Comparison of ENCODE assay signal across 11 mouse cellular contexts in the genomic region with DNA sequence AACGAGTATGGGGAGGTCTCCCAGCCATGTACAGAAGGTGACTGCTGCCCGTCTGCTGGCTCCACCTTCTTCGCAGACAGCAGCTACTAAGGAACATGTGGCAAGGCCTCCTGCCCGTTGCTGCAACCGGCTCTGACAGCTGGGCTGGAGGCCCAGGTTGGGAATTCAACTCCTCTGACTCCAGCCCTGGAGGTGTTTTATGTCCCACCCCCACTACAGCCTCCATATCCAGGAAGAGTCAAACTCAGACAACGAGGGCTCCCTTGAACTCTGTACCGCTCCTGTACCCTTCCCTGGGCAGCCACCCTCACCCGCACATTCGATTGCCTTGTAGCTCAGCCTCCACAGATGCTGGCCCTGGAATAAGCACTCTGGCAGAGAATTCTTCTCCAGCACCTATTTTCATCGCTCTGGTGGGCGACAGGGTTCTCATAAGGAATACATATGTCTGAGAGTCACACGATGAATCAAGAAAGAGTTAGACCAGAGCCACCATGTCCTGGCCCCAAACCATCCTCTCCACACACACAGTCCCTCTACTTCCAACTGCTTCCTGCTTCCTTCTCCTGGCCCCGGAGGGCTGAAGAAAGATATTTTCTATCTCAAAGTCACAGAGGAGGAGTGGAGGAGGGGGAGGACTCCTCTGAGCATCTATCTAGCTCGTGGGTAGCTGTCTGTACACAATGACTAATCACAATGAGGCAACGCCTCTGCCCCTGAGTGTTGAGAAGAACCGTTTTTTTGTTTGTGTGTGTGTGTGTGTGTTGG. TPM values are rescaled to one million over a fixed set of nuclear protein-coding genes. Genes with fewer than 3 reads are reported as not detected.
DNase-seq lines count a peak whose midpoint lies in the region; ATAC-seq lines count a peak whose summit lies in the region.
"Had no signal": no experiment of that assay in that cellular context is flagged by ENCODE, and none has a peak within 500 bp of the region (broad histone marks: within the 10 kb centered on the region; RNA-seq: fewer than 3 reads in every experiment).

No protein-coding gene starts in this region.

- no peak for ATAC-seq in forebrain, embryonic 14.5 days
- peak; percentile 81 for ATAC-seq in megakaryocyte progenitor cell, adult 5-6 weeks (replicated peaks; ENCODE audit: poor library complexity)
- ATAC-seq in hindbrain, embryonic 16.5 days, result no peak

- no peak for DNase-seq in forebrain, embryonic 10.5 days (ENCODE audit: extremely low spot score, low spot score)
- DNase-seq in forebrain, embryonic 14.5 days (ENCODE audit: low spot score), result no peak
- peak; percentile 28 to 55 for DNase-seq in left cerebral cortex, adult 18-20 months (ENCODE audit: low spot score in 2 of 2)
- no peak for DNase-seq in left cerebral cortex, postnatal 10 days (ENCODE audit: extremely low spot score in 1 of 2, low spot score in 2 of 2)
- no peak for DNase-seq in thymus, postnatal 25 days

- H3K27ac ChIP-seq in forebrain, embryonic 10.5 days, result peak overlapping the region; percentile 51; the same call in 1 of the 2 replicates
- H3K27ac ChIP-seq in forebrain, embryonic 14.5 days (ENCODE audit: low read depth, low read length), result no peak overlapping the region
- no peak overlapping the region for H3K27ac ChIP-seq in hindbrain, embryonic 16.5 days (ENCODE audit: low read depth, low read length)

- H3K9me3 ChIP-seq in forebrain, embryonic 10.5 days, result no peaks in the 10 kb centered on the region
- H3K9me3 ChIP-seq in forebrain, embryonic 14.5 days (replicated peaks; ENCODE audit: control insufficient read depth, low read length), result no peaks in the 10 kb centered on the region
- peaks cover 5% of the 10 kb centered on the region; the same call in 1 of the 2 replicates for H3K9me3 ChIP-seq in erythroblast, embryonic 14.5 days (ENCODE audit: control insufficient read depth, low read length)
- no peaks in the 10 kb centered on the region for H3K9me3 ChIP-seq in hindbrain, embryonic 16.5 days (ENCODE audit: control insufficient read depth, low read length)

- no peak overlapping the region for H3K9ac ChIP-seq in forebrain, embryonic 14.5 days (ENCODE audit: low read length)
- no peak overlapping the region for H3K9ac ChIP-seq in hindbrain, embryonic 16.5 days (ENCODE audit: low read depth, low read length)

- H3K4me1 ChIP-seq in forebrain, embryonic 10.5 days, result peaks cover 18% of the 10 kb centered on the region
- 0 out of 2 replicates have a peak, but pooled peaks cover 2% of the 10 kb centered on the region for H3K4me1 ChIP-seq in forebrain, embryonic 14.5 days (ENCODE audit: control insufficient read depth, insufficient read depth, low read length)
- H3K4me1 ChIP-seq in erythroblast, embryonic 14.5 days (ENCODE audit: control insufficient read depth), result peaks cover 34% of the 10 kb centered on the region
- H3K4me1 ChIP-seq in hindbrain, embryonic 16.5 days (ENCODE audit: control insufficient read depth, insufficient read depth, low read depth, low read length), result no peaks in the 10 kb centered on the region

- intact Hi-C loops in left cerebral cortex, postnatal 10 days (cut with DNase I), result loop anchor here (10.0 kb wide), 1 partner anchor 304 kb away; no protein-coding TSS in a partner anchor

- no peaks in the 10 kb centered on the region for H3K36me3 ChIP-seq in forebrain, embryonic 10.5 days (replicated peaks)
- no peaks in the 10 kb centered on the region for H3K36me3 ChIP-seq in forebrain, embryonic 14.5 days (ENCODE audit: control insufficient read depth, insufficient read depth, low read length)
- no peaks in the 10 kb centered on the region for H3K36me3 ChIP-seq in erythroblast, embryonic 14.5 days (ENCODE audit: control insufficient read depth)
- H3K36me3 ChIP-seq in hindbrain, embryonic 16.5 days (ENCODE audit: control insufficient read depth, insufficient read depth, low read length), result no peaks in the 10 kb centered on the region

- 83% methylated on average over 16 of the region's 16 CpGs for WGBS in forebrain, embryonic 10.5 days
- 79% methylated on average over 16 of the region's 16 CpGs for WGBS in forebrain, embryonic 14.5 days
- WGBS in hindbrain, embryonic 16.5 days, result 69% methylated on average over 16 of the region's 16 CpGs

- no peak overlapping the region for H3K4me2 ChIP-seq in forebrain, embryonic 14.5 days (ENCODE audit: low read length)
- H3K4me2 ChIP-seq in hindbrain, embryonic 16.5 days (ENCODE audit: low read length), result no peak overlapping the region

- H3K27me3 ChIP-seq in forebrain, embryonic 10.5 days (ENCODE audit: poor library complexity, severe bottlenecking), result no peaks in the 10 kb centered on the region
- H3K27me3 ChIP-seq in forebrain, embryonic 14.5 days (replicated peaks; ENCODE audit: control insufficient read depth, insufficient read depth, low read length), result no peaks in the 10 kb centered on the region
- no peaks in the 10 kb centered on the region for H3K27me3 ChIP-seq in erythroblast, embryonic 14.5 days (ENCODE audit: control insufficient read depth)
- no peaks in the 10 kb centered on the region for H3K27me3 ChIP-seq in hindbrain, embryonic 16.5 days (replicated peaks; ENCODE audit: control insufficient read depth, insufficient read depth, low read length)

- H3K4me3 ChIP-seq in forebrain, embryonic 10.5 days, result no peak overlapping the region
- no peak overlapping the region for H3K4me3 ChIP-seq in forebrain, embryonic 14.5 days (ENCODE audit: low read depth, low read length)
- H3K4me3 ChIP-seq in erythroblast, embryonic 14.5 days (replicated peaks), result peak overlapping the region; percentile 21
- H3K4me3 ChIP-seq in hindbrain, embryonic 16.5 days (ENCODE audit: low read length), result no peak overlapping the region

RNA-seq across cellular contexts. Expression of a gene that starts 12.2 kb away (rescaled TPM):
- polyA plus RNA-seq in forebrain, embryonic 10.5 days (2016; fragmentation: Nextera tagmentation; extraction: Ambion mirVana), result not detected in 2 replicates
- not detected in 2 replicates for polyA plus RNA-seq in forebrain, embryonic 14.5 days (2014; fragmentation: Nextera tagmentation; extraction: Ambion mirVana)
- not detected for total RNA-seq in left cerebral cortex, adult 18-20 months (2021)
- total RNA-seq in left cerebral cortex, postnatal 10 days (2021), result not detected
- not detected in 2 replicates for polyA plus RNA-seq in erythroblast, embryonic 14.5 days (2012)
- total RNA-seq in megakaryocyte progenitor cell, adult 5-6 weeks (2015), result not detected in 2 replicates
- total RNA-seq in megakaryocyte progenitor cell, adult 5-6 weeks (2017), result not detected in 2 replicates
- not detected in 2 replicates for polyA plus RNA-seq in hindbrain, embryonic 16.5 days (2015; fragmentation: Nextera tagmentation; extraction: Ambion mirVana)
- total RNA-seq: gastrocnemius, adult 8-10 months had no signal
- polyA plus RNA-seq: brain, embryonic 14.5 days; midbrain, embryonic 14.5 days had no signal

RNA-seq across cellular contexts. Expression of a gene that starts 42.1 kb away (rescaled TPM):
- polyA plus RNA-seq in forebrain, embryonic 10.5 days (2016; fragmentation: Nextera tagmentation; extraction: Ambion mirVana), result 4.8 and 5.0 TPM in 2 replicates
- polyA plus RNA-seq in forebrain, embryonic 14.5 days (2014; fragmentation: Nextera tagmentation; extraction: Ambion mirVana), result 1.8 TPM in 2 replicates
- total RNA-seq in left cerebral cortex, adult 18-20 months (2021), result 1 to 10 TPM; 2.2 to 2.3 TPM
- 1 to 10 TPM; 3.4 to 3.8 TPM for total RNA-seq in left cerebral cortex, postnatal 10 days (2021)
- polyA plus RNA-seq in erythroblast, embryonic 14.5 days (2012), result 0.04 TPM in 2 replicates
- total RNA-seq in megakaryocyte progenitor cell, adult 5-6 weeks (2015), result 0.02 and 0.07 TPM in 2 replicates
- 0.17 and 0.24 TPM in 2 replicates for total RNA-seq in megakaryocyte progenitor cell, adult 5-6 weeks (2017)
- 1.5 and 1.9 TPM in 2 replicates for polyA plus RNA-seq in hindbrain, embryonic 16.5 days (2015; fragmentation: Nextera tagmentation; extraction: Ambion mirVana)

Comparison
In these comparisons a context has a peak if more than half of its experiments do, and no peak if none do; other contexts are left out.
1. DNase-seq: peak in left cerebral cortex, adult 18-20 months (2 of 2); none in forebrain, embryonic 10.5 days (single experiment), forebrain, embryonic 14.5 days (single experiment), left cerebral cortex, postnatal 10 days (0 of 2) and thymus, postnatal 25 days (single experiment).